Mouse (Mus musculus): ENCODE data around the gene 2210408I21Rik. TPM values are rescaled to one million over a fixed set of nuclear protein-coding genes. Genes with fewer than 3 reads are reported as not detected.

The 2210408I21Rik gene
- total RNA-seq, 2 experiments from 2014 or later, result 4.6 to 5.5 TPM

- intact Hi-C loops (cut with DNase I), result no loop called here
- no peak for DNase-seq (ENCODE audit: low spot score)
Measured at GRCm38 (mm10) chr13:77470093-77470621, 334.8 kb downstream of the 2210408I21Rik start.

- intact Hi-C loops (cut with DNase I), result no loop called here
- no peak for DNase-seq (ENCODE audit: low spot score)
Measured at GRCm38 (mm10) chr13:77476420-77476819, 341.1 kb downstream of the 2210408I21Rik start.

GRCm38 (mm10) chr13:77478425-77479119 is 343.2 kb downstream of the 2210408I21Rik start:
- no peak for DNase-seq (ENCODE audit: low spot score)
- intact Hi-C loops (cut with DNase I), result no loop called here

- intact Hi-C loops (cut with DNase I), result no loop called here
- DNase-seq (ENCODE audit: low spot score), result no peak
Measured at GRCm38 (mm10) chr13:77489938-77490651, 354.8 kb downstream of the 2210408I21Rik start.

- no peak for DNase-seq (ENCODE audit: low spot score)
- intact Hi-C loops (cut with DNase I), result no loop called here
Measured at GRCm38 (mm10) chr13:77514046-77514445, 378.7 kb downstream of the 2210408I21Rik start.

- intact Hi-C loops (cut with DNase I), result no loop called here
- DNase-seq (ENCODE audit: low spot score), result no peak
Measured at GRCm38 (mm10) chr13:77528960-77529699, 393.8 kb downstream of the 2210408I21Rik start.

- intact Hi-C loops (cut with DNase I), result no loop called here
- DNase-seq (ENCODE audit: low spot score), result no peak
Measured at GRCm38 (mm10) chr13:77529760-77530159, 394.4 kb downstream of the 2210408I21Rik start.

- no peak for DNase-seq (ENCODE audit: low spot score)
Measured at GRCm38 (mm10) chr13:77537466-77537865, 402.1 kb downstream of the 2210408I21Rik start.

GRCm38 (mm10) chr13:77547486-77548385 is 412.4 kb downstream of the 2210408I21Rik start:
- intact Hi-C loops (cut with DNase I), result no loop called here
- DNase-seq (ENCODE audit: low spot score), result no peak

More at GRCm38 (mm10) chr13:77537466-77537865, 402.1 kb downstream of the 2210408I21Rik start:
- intact Hi-C loops (cut with DNase I), result no loop called here

GRCm38 (mm10) chr13:77548386-77548695 is 413.0 kb downstream of the 2210408I21Rik start:
- intact Hi-C loops (cut with DNase I), result no loop called here

GRCm38 (mm10) chr13:77548750-77549149 is 413.4 kb downstream of the 2210408I21Rik start:
- intact Hi-C loops (cut with DNase I), result no loop called here

More at GRCm38 (mm10) chr13:77548386-77548695, 413.0 kb downstream of the 2210408I21Rik start:
- DNase-seq (ENCODE audit: low spot score), result no peak

GRCm38 (mm10) chr13:77594011-77594410 is 458.7 kb downstream of the 2210408I21Rik start:
- intact Hi-C loops (cut with DNase I), result no loop called here

More at GRCm38 (mm10) chr13:77548750-77549149, 413.4 kb downstream of the 2210408I21Rik start:
- no peak for DNase-seq (ENCODE audit: low spot score)

GRCm38 (mm10) chr13:77615346-77615745 is 480.0 kb downstream of the 2210408I21Rik start:
- intact Hi-C loops (cut with DNase I), result no loop called here
- no peak for DNase-seq (ENCODE audit: low spot score)

More at GRCm38 (mm10) chr13:77594011-77594410, 458.7 kb downstream of the 2210408I21Rik start:
- DNase-seq (ENCODE audit: low spot score), result no peak

Other genes starting within 250 kb of the 2210408I21Rik start
- gene Slf1, start 67 bp upstream of the 2210408I21Rik start, total RNA-seq (2021), result 10 to 100 TPM; 20.2 to 25.9 TPM

Data from heart, postnatal 25 days (tissue).